Comparison of ENCODE assay signal across 7 mouse cellular contexts in the genomic region with DNA sequence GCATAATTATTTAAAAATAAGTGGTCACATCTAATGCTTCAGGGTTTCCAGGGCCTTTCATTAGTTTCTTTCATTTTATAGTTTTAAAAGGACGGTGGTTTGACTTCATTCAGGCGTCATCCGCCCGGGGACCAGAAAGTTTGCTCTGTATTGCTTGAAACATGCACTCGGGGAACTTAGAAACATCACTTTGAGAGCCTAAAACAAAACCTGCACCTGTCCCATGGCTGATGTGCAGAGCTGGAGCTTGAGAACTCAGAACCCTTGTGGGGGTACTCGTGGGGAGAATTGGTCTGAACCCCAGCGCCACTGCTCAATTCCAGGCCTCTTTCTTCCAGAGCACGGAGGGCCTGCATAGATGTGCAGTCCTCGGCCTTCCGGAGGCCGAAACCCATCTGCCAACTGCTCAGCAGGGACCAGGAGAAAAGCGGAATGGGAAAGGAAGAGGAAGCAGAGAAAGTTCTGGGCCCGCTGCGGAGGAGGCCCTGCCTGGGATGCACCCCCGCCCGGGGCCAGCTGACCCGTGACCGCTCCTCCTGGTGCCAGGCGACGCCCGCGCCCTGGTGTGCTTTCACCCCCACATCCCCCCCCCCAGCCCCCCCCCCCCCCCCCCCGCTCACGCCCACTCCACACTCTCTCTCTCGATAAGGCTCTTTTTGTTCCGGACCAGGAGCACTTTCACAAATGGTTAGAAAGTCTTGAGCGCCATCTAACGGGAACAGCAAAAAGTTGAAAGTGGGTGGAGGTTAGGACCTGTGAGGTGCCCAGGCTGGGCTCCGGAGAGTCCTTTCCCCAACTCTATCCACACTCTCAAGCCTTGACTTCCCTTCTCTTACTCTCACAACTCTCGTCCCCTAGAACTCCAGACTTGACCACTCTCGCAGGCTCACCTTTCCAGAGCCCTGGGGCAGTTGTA. TPM values are rescaled to one million over a fixed set of nuclear protein-coding genes. Genes with fewer than 3 reads are reported as not detected.
DNase-seq lines count a peak whose midpoint lies in the region; ATAC-seq and TF ChIP-seq lines count a peak whose summit lies in the region.

No protein-coding gene starts in this region.

- peak; percentile 45 for DNase-seq in CH12.LX (ENCODE audit: extremely low read depth)
- DNase-seq in Muller cell, postnatal 12 days (ENCODE audit: inconsistent ontology term) = peak; percentile 79
- DNase-seq in embryo, embryonic 9.5 days (ENCODE audit: extremely low spot score) = peak; percentile 84
- DNase-seq in heart, postnatal 4 days = peak; percentile 55
- peak; percentile 32 for DNase-seq in large intestine, adult 2 months (ENCODE audit: low read depth, low spot score)
- peak; percentile 58 for DNase-seq in lung, postnatal 36 days
- peak; percentile 35 for DNase-seq in stomach, postnatal 0 days (ENCODE audit: low spot score)

- H3K79me2 ChIP-seq in CH12.LX (replicated peaks; ENCODE audit: control insufficient read depth, extremely low read depth, insufficient read depth, poor library complexity, severe bottlenecking) = no peaks in the 10 kb centered on the region

- no peak for TF ChIP-seq POLR2A in CH12.LX (IDR thresholded peaks at IDR 0.05; ENCODE audit: low read depth, low read length)

- no peaks in the 10 kb centered on the region for H3K4me1 ChIP-seq in CH12.LX (ENCODE audit: control insufficient read depth in 1 of 2, insufficient read depth in 2 of 2)
- peaks cover 6% of the 10 kb centered on the region for H3K4me1 ChIP-seq in stomach, postnatal 0 days (replicated peaks; ENCODE audit: control insufficient read depth, insufficient read depth)

- no peaks in the 10 kb centered on the region for H3K36me3 ChIP-seq in CH12.LX (replicated peaks in 1 of 2; ENCODE audit: control insufficient read depth in 1 of 2, insufficient read depth in 1 of 2, low read length in 1 of 2)
- no peaks in the 10 kb centered on the region for H3K36me3 ChIP-seq in stomach, postnatal 0 days (ENCODE audit: control insufficient read depth, insufficient read depth, low read length)

- peak in 1 of 2 experiments; percentile 24; a peak in 1 of 4 replicates for TF ChIP-seq CTCF in CH12.LX (conservative IDR thresholded peaks at IDR 0.05 in 1 of 2, IDR thresholded peaks at IDR 0.05 in 1 of 2; ENCODE audit: low read depth in 2 of 2, low read length in 2 of 2)
- TF ChIP-seq CTCF in stomach, postnatal 0 days (IDR thresholded peaks at IDR 0.05; ENCODE audit: low read depth) = peak; percentile 75

- no peak overlapping the region for H3K9ac ChIP-seq in CH12.LX (ENCODE audit: insufficient read depth, low read depth)
- no peak overlapping the region for H3K9ac ChIP-seq in stomach, postnatal 0 days (ENCODE audit: low read length)

- no peak overlapping the region for H3K4me2 ChIP-seq in CH12.LX (ENCODE audit: insufficient read depth, low read depth, poor library complexity, severe bottlenecking)
- H3K4me2 ChIP-seq in stomach, postnatal 0 days (replicated peaks; ENCODE audit: low read depth) = peak overlapping the region; percentile 62

- peak overlapping the region in 1 of 3 experiments; percentile 19 for H3K4me3 ChIP-seq in CH12.LX (replicated peaks in 1 of 3; ENCODE audit: low read depth in 2 of 3, low read length in 2 of 3, poor library complexity in 1 of 3)
- peak overlapping the region; percentile 35 for H3K4me3 ChIP-seq in stomach, postnatal 0 days (ENCODE audit: low read depth, low read length)

- H3K9me3 ChIP-seq in CH12.LX (replicated peaks; ENCODE audit: low read length) = peaks cover 15% of the 10 kb centered on the region
- no peaks in the 10 kb centered on the region for H3K9me3 ChIP-seq in stomach, postnatal 0 days (ENCODE audit: control insufficient read depth, low read length)

- peaks cover 12% of the 10 kb centered on the region for H3K27me3 ChIP-seq in CH12.LX (replicated peaks)
- peaks cover 20% of the 10 kb centered on the region for H3K27me3 ChIP-seq in stomach, postnatal 0 days (ENCODE audit: control insufficient read depth, insufficient read depth, low read length)

- in situ Hi-C loops in CH12.LX (cut with MboI; ENCODE audit: low pct_ligation_motif_present, low pct_unique_long_range_greater_than_20kb, low sequenced_read_pairs) = no loop called here

- TF ChIP-seq EP300 in CH12.LX (IDR thresholded peaks at IDR 0.05; ENCODE audit: low read length) = no peak
- TF ChIP-seq EP300 in stomach, postnatal 0 days (optimal IDR thresholded peaks at IDR 0.05) = no peak

- peak; percentile 17 for TF ChIP-seq RAD21 in CH12.LX (IDR thresholded peaks at IDR 0.05; ENCODE audit: low read depth, low read length)

- peak; percentile 35; the same call in 1 of the 2 replicates for ATAC-seq in stomach, postnatal 0 days (ENCODE audit: low FRiP score, low TSS enrichment)

- H3K27ac ChIP-seq in CH12.LX (ENCODE audit: insufficient read depth, low read depth) = no peak overlapping the region
- H3K27ac ChIP-seq in stomach, postnatal 0 days (replicated peaks) = no peak overlapping the region

- 4% methylated on average over 30 of the region's 31 CpGs for WGBS in large intestine, adult 2 months
- WGBS in stomach, postnatal 0 days = 3% methylated on average over 21 of the region's 31 CpGs

- dilution Hi-C loops in CH12.LX (cut with MboI; ENCODE audit: extremely low pct_ligation_motif_present, extremely low pct_unique_long_range_greater_than_20kb, low sequenced_read_pairs) = no loop called here

TF ChIP-seq in CH12.LX, 34 proteins besides CTCF, POLR2A, EP300 and RAD21:
- no peak for TF ChIP-seq TBP (conservative IDR thresholded peaks at IDR 0.05; ENCODE audit: low read depth, low read length)
- no peak for TF ChIP-seq BHLHE40 (IDR thresholded peaks at IDR 0.05; ENCODE audit: low read depth, low read length)
- no peak for TF ChIP-seq SIN3A (IDR thresholded peaks at IDR 0.05; ENCODE audit: low read length)
- no peak for TF ChIP-seq USF1 (IDR thresholded peaks at IDR 0.05; ENCODE audit: low read depth, low read length)
- no peak for TF ChIP-seq KAT2A (IDR thresholded peaks at IDR 0.05; ENCODE audit: insufficient replicate concordance, low read length)
- no peak for TF ChIP-seq PAX5 (IDR thresholded peaks at IDR 0.05; ENCODE audit: low read length)
- no peak for TF ChIP-seq NELFE (IDR thresholded peaks at IDR 0.05; ENCODE audit: low read depth, low read length)
- no peak for TF ChIP-seq ZC3H11A (IDR thresholded peaks at IDR 0.05; ENCODE audit: low read depth, low read length)
- no peak for TF ChIP-seq RCOR1 (conservative IDR thresholded peaks at IDR 0.05; ENCODE audit: low read depth, low read length)
- TF ChIP-seq MAX (IDR thresholded peaks at IDR 0.05; ENCODE audit: low read length) = no peak
- TF ChIP-seq E2F4 (IDR thresholded peaks at IDR 0.05; ENCODE audit: insufficient replicate concordance, low read depth, low read length) = no peak
- no peak for TF ChIP-seq JUND (conservative IDR thresholded peaks at IDR 0.05; ENCODE audit: low read depth, low read length)
- TF ChIP-seq NRF1 (IDR thresholded peaks at IDR 0.05; ENCODE audit: low read depth, low read length) = no peak
- TF ChIP-seq MEF2A (IDR thresholded peaks at IDR 0.05; ENCODE audit: borderline replicate concordance, low read depth, low read length) = no peak
- no peak for TF ChIP-seq CHD1 (IDR thresholded peaks at IDR 0.05; ENCODE audit: low read depth, low read length)
- TF ChIP-seq POLR2AphosphoS2 (IDR thresholded peaks at IDR 0.05; ENCODE audit: low read depth, low read length) = no peak
TF ChIP-seq in CH12.LX: peak in this region for 0.

RNA-seq across cellular contexts. Expression of gene Pou3f3, which starts 18.7 kb away (rescaled TPM):
- total RNA-seq in CH12.LX (2012; rRNA removed) = not detected in 2 replicates
- total RNA-seq in CH12.LX (2014; rRNA removed) = not detected in 2 replicates
- polyA plus RNA-seq in CH12.LX (2012; ENCODE audit: insufficient read length, low read depth) = not detected in 2 replicates
- total RNA-seq in heart, postnatal 4 days (2021) = under 1 TPM in 1 of 2 experiments, not detected in 1; 0.02 TPM
- not detected in 2 replicates for polyA plus RNA-seq in large intestine, adult 2 months (2012; rRNA removed)
- polyA plus RNA-seq in stomach, postnatal 0 days (2015; fragmentation: Nextera tagmentation; extraction: Ambion mirVana) = 0.02 TPM in 1 of 2 replicates, not detected in the other

Comparison
In these comparisons a context has a peak if more than half of its experiments do, and no peak if none do; other contexts are left out.
1. DNase-seq: peak in every context shown above with its lines; median percentile 84 in embryo, embryonic 9.5 days; 79 in Muller cell, postnatal 12 days; 58 in lung, postnatal 36 days; 55 in heart, postnatal 4 days; 45 in CH12.LX; 35 in stomach, postnatal 0 days; 32 in large intestine, adult 2 months.